Mouse (Mus musculus) myocyte (in vitro differentiated cells): Measurements from ENCODE around the gene Coq9. TPM values are rescaled to one million over a fixed set of nuclear protein-coding genes. Genes with fewer than 3 reads are reported as not detected.

ENCODE experiments used
- H3K27me3 ChIP-seq: one replicate; pipeline ENCODE4 v1.6.1; 2011; ENCODE audit not compliant: control insufficient read depth, insufficient read depth, insufficient read length
- H3K36me3 ChIP-seq: one replicate; pipeline ENCODE4 v1.6.1; 2011; ENCODE audit not compliant: control insufficient read depth, insufficient read depth
- H3K4me2 ChIP-seq: one replicate; pipeline ENCODE4 v1.6.1; 2011; ENCODE audit warnings: low read depth, control low read depth
- H3K4me3 ChIP-seq: one replicate; pipeline ENCODE4 v1.5.1; 2011; ENCODE audit warnings: mild to moderate bottlenecking, control low read depth, moderate library complexity
- H3K79me2 ChIP-seq: one replicate; pipeline ENCODE4 v1.6.1; 2011; ENCODE audit not compliant: control insufficient read depth, insufficient read depth
- H3ac ChIP-seq: one replicate; pipeline ENCODE4 v1.6.1; 2011; ENCODE audit not compliant: control insufficient read depth, insufficient read length
- CEBPB ChIP-seq: IDR thresholded peaks from 2 replicates; pipeline ENCODE4 v1.6.1; 2011; ENCODE audit warnings: mild to moderate bottlenecking, moderate library complexity; ENCODE audit not compliant: poor library complexity, insufficient read depth, severe bottlenecking
- E2F4 ChIP-seq: IDR thresholded peaks from one replicate; pipeline ENCODE4 v1.6.1; 2011; ENCODE audit warnings: mild to moderate bottlenecking, control low read depth, moderate library complexity; ENCODE audit not compliant: insufficient read depth
- MAX ChIP-seq: IDR thresholded peaks from one replicate; pipeline ENCODE4 v1.6.1; 2011; ENCODE audit warnings: low read depth, mild to moderate bottlenecking, control low read depth
- MYOD1 ChIP-seq, 3 experiments: IDR thresholded peaks; one replicate each; pipeline ENCODE4 v1.6.1; 2011; ENCODE audit warnings: control low read depth in 2 of 3, low read depth in 2 of 3, mild to moderate bottlenecking in 2 of 3, moderate library complexity in 1 of 3; ENCODE audit not compliant: insufficient read length in 2 of 3, control insufficient read depth in 1 of 3
- MYOG ChIP-seq, 3 experiments: IDR thresholded peaks; one replicate each; pipeline ENCODE4 v1.6.1; 2011; ENCODE audit warnings: control low read depth in 2 of 3, low read depth in 2 of 3, mild to moderate bottlenecking in 2 of 3; ENCODE audit not compliant: insufficient read length in 2 of 3, control insufficient read depth in 1 of 3, insufficient read depth in 1 of 3
- POLR2A ChIP-seq: IDR thresholded peaks from one replicate; pipeline ENCODE4 v1.6.1; 2011; ENCODE audit warnings: low read depth, mild to moderate bottlenecking, control low read depth, moderate library complexity; ENCODE audit not compliant: insufficient read length
- POLR2AphosphoS2 ChIP-seq: IDR thresholded peaks from one replicate; pipeline ENCODE4 v1.6.1; 2011; ENCODE audit warnings: low read depth, control low read depth; ENCODE audit not compliant: insufficient read length
- REST ChIP-seq: IDR thresholded peaks from one replicate; pipeline ENCODE4 v1.6.1; 2011; ENCODE audit warnings: mild to moderate bottlenecking, control low read depth, moderate library complexity; ENCODE audit not compliant: insufficient read depth, insufficient read length
- SRF ChIP-seq: IDR thresholded peaks from one replicate; pipeline ENCODE4 v1.6.1; 2011; ENCODE audit warnings: low read depth; ENCODE audit not compliant: control insufficient read depth, insufficient read length
- TCF12 ChIP-seq: IDR thresholded peaks from one replicate; pipeline ENCODE4 v1.6.1; 2011; ENCODE audit warnings: mild to moderate bottlenecking, control low read depth; ENCODE audit not compliant: poor library complexity, insufficient read depth, severe bottlenecking
- TCF3 ChIP-seq: IDR thresholded peaks from one replicate; pipeline ENCODE4 v1.6.1; 2011; ENCODE audit warnings: low read depth, control low read depth; ENCODE audit not compliant: insufficient read length
- USF1 ChIP-seq: IDR thresholded peaks from one replicate; pipeline ENCODE4 v1.6.1; 2011; ENCODE audit warnings: low read depth, mild to moderate bottlenecking, control low read depth, moderate library complexity
- polyA plus RNA-seq: library from polyadenylated mRNA; unstranded; fragments of >200 nt; fragmentation: generic; extraction: Trizol; gene quantifications from one replicate; pipeline ENCODE4 v1.2.1, GENCODE M21; 2012; ENCODE audit warnings: missing spikeins

Coq9 gene
- polyA plus RNA-seq, 1 experiment, result 126 TPM

DNA sequence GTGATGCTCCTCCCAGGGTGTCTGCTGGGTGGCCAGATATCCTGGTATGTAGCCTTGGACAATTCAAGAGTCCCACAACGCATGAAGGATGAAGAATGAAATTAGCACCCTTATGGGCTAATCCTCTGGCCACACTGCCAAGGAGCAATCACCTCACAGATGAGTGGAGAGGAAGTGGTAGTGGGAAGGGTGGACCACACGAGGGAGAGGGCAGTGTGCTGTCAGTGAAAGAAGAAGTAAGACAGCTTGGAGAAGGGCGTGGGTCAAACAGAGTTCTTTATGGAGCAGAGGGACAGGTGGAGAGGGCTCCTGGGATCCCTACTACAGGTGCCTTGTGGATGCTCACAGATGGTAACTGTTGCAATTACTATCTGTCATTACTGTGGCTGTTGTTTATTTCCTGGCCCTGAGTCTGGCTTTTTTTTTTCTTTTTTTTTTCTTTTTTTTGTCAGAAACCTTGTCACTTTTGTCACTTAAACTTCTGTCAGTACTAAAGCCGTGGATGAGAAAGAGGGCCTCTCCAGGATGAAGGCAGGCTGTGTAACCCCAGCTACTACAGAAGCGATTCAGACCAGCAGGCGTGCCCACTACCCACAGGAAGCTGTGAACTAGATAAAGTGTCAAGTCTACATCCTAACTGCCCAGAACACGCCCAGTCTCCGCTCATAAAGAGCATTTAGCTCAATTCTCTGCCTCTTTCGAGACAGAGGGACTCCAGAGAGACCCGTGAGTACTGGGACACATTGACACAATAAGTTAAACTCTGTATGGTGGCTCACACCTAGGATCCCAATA, 33.4 kb upstream of the Coq9 start:
- TF ChIP-seq MYOD1 (IDR thresholded peaks at IDR 0.05; ENCODE audit: control insufficient read depth in 1 of 3, insufficient read length in 2 of 3, low read depth in 2 of 3) (no peak), POLR2A (no peak), CEBPB (no peak), SRF (no peak), TCF12 (no peak), MYOG (IDR thresholded peaks at IDR 0.05; ENCODE audit: control insufficient read depth in 1 of 3, insufficient read depth in 1 of 3, insufficient read length in 2 of 3, low read depth in 2 of 3) (no peak), POLR2AphosphoS2 (no peak), MAX (no peak), TCF3 (no peak)

DNA sequence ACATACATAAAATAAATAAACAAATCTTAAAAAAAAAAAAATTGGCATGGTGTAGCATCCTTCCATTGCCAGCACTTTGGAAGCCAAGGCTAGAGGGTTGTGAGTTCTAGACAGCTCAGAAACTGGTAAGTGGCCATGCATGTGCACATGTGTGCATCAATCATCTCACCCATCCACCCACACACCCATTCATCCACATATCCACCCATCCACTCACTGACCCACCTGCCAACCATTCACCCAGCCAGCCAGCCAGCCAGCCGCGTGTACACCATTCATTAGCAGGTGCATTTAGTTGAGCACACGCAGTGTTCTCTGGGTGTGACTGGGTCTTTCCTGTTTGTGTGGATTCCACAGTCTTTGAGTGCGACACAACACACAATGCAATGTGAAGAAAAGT, 32.3 kb upstream of the Coq9 start:
- TF ChIP-seq MYOD1 (IDR thresholded peaks at IDR 0.05; ENCODE audit: control insufficient read depth in 1 of 3, insufficient read length in 2 of 3, low read depth in 2 of 3) (peak in 2 of 3 experiments; percentile 45 to 76), MYOG (IDR thresholded peaks at IDR 0.05; ENCODE audit: control insufficient read depth in 1 of 3, insufficient read depth in 1 of 3, insufficient read length in 2 of 3, low read depth in 2 of 3) (peak in 1 of 3 experiments; percentile 9), POLR2A (no peak)
- Histone ChIP-seq H3K27me3 (no peaks in the 10 kb centered on the region), H3K4me2 (no peak overlapping the region), H3ac (no peak overlapping the region), H3K79me2 (no peaks in the 10 kb centered on the region), H3K36me3 (no peaks in the 10 kb centered on the region), H3K4me3 (no peak overlapping the region)

More for the DNA sequence above, 33.4 kb upstream of the Coq9 start:
- Histone ChIP-seq H3K79me2 (no peaks in the 10 kb centered on the region), H3K4me3 (no peak overlapping the region), H3K36me3 (no peaks in the 10 kb centered on the region), H3K4me2 (no peak overlapping the region), H3K27me3 (no peaks in the 10 kb centered on the region), H3ac (no peak overlapping the region)

DNA sequence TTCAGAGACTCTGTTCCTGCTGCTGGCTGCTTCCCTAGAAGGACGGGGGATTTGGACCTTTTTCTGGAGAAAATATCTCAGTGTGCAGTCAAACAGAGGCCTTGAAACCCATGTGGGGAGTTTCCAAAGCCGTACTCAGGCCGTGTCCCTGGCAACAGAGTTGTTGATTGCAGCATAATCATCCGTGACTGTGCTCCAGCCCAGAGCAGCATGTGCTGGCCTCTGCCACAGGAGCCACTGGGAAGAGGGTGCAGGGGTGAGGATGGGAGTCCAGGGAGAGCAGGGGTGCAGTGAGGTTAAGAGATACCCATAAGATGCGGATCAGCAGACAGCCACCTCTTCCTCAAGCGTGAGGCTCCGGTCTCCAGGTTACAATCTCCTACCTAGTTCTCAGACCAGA, 30.6 kb upstream of the Coq9 start:
- no peak overlapping the region for H3K4me2 ChIP-seq
- H3K36me3 ChIP-seq, result no peaks in the 10 kb centered on the region
- TF ChIP-seq MYOD1 (IDR thresholded peaks at IDR 0.05; ENCODE audit: control insufficient read depth in 1 of 3, insufficient read length in 2 of 3, low read depth in 2 of 3), result no peak
- TF ChIP-seq TCF3, result no peak
- no peak for TF ChIP-seq USF1
- no peak for TF ChIP-seq POLR2A
- no peak for TF ChIP-seq TCF12
- TF ChIP-seq POLR2AphosphoS2, result no peak
- no peak for TF ChIP-seq E2F4
- no peak for TF ChIP-seq MYOG (IDR thresholded peaks at IDR 0.05; ENCODE audit: control insufficient read depth in 1 of 3, insufficient read depth in 1 of 3, insufficient read length in 2 of 3, low read depth in 2 of 3)
- TF ChIP-seq SRF, result no peak
- TF ChIP-seq REST, result no peak
- no peaks in the 10 kb centered on the region for H3K79me2 ChIP-seq
- H3K27me3 ChIP-seq, result no peaks in the 10 kb centered on the region
- H3ac ChIP-seq, result no peak overlapping the region
- H3K4me3 ChIP-seq, result no peak overlapping the region

DNA sequence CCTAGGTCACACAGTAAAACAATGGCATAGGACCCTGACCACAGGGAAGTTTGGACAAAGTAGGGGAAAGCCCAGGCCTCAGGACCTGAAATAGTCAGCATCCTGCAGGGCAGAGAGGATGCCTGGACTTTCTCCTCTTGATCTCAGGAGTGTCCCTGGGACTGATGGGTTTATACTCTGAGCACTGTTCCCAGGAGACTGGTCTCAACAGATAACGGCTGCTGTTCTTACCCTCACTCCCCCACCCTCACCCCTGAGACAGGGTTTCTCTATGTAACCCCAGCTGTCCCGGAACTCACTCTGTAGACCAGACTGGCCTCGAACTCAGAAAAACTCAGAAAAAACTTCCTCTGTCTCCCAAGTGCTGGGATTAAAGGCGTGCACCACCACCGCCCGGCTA, 29.7 kb upstream of the Coq9 start:
- no peak for TF ChIP-seq USF1
- no peak for TF ChIP-seq TCF12
- no peak for TF ChIP-seq CEBPB
- no peak for TF ChIP-seq MAX
- no peak for TF ChIP-seq SRF
- no peak for TF ChIP-seq E2F4
- TF ChIP-seq MYOG (IDR thresholded peaks at IDR 0.05; ENCODE audit: control insufficient read depth in 1 of 3, insufficient read depth in 1 of 3, insufficient read length in 2 of 3, low read depth in 2 of 3), result no peak
- TF ChIP-seq POLR2A, result no peak
- no peak for TF ChIP-seq REST
- no peak for TF ChIP-seq POLR2AphosphoS2
- no peak for TF ChIP-seq MYOD1 (IDR thresholded peaks at IDR 0.05; ENCODE audit: control insufficient read depth in 1 of 3, insufficient read length in 2 of 3, low read depth in 2 of 3)
- no peak for TF ChIP-seq TCF3
- no peak overlapping the region for H3K4me3 ChIP-seq
- no peaks in the 10 kb centered on the region for H3K36me3 ChIP-seq
- H3ac ChIP-seq, result no peak overlapping the region
- no peaks in the 10 kb centered on the region for H3K27me3 ChIP-seq
- H3K79me2 ChIP-seq, result no peaks in the 10 kb centered on the region
- H3K4me2 ChIP-seq, result no peak overlapping the region

DNA sequence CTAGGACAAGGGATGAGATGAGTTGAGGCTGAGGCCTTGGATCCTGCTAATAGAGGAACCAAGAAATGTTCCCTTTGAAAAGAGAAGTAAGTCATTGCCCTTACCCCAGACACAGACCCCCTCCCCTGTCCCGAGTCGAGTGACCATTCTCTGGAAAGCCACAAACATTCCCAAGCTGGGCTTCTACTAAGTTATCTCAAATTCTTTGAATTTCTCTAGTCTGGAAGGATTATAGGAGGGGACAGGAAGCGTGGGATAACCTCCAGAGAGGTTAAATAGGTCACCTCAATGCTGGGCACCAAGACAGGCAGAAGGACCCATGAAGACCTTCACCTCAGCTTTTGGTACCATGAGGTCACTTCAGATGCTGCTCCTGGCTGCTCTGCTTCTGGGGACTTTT, 28.0 kb upstream of the Coq9 start, which contains the start of gene Ccl17:
Gene Ccl17 (plus strand): TSS at position 301 of the 400 bp plus-strand sequence.
- no peak within 1 kb of the TSS for H3K4me3 ChIP-seq
- no peaks in the 10 kb centered on the region for H3K27me3 ChIP-seq
- H3ac ChIP-seq, result no peak within 1 kb of the TSS
- H3K36me3 ChIP-seq, result no peaks in the 10 kb centered on the region
- TF ChIP-seq TCF12, result no peak
- TF ChIP-seq E2F4, result no peak
- TF ChIP-seq MYOG (IDR thresholded peaks at IDR 0.05; ENCODE audit: control insufficient read depth in 1 of 3, insufficient read depth in 1 of 3, insufficient read length in 2 of 3, low read depth in 2 of 3), result no peak
- no peak for TF ChIP-seq POLR2AphosphoS2
- H3K79me2 ChIP-seq, result no peaks in the 10 kb centered on the region
- H3K4me2 ChIP-seq, result no peak within 1 kb of the TSS
